Mouse (Mus musculus): ENCODE results near the gene Mctp1. TPM values are rescaled to one million over a fixed set of nuclear protein-coding genes. Genes with fewer than 3 reads are reported as not detected.

Mctp1 gene
- polyA plus RNA-seq, 1 experiment = 16.8 TPM

DNA sequence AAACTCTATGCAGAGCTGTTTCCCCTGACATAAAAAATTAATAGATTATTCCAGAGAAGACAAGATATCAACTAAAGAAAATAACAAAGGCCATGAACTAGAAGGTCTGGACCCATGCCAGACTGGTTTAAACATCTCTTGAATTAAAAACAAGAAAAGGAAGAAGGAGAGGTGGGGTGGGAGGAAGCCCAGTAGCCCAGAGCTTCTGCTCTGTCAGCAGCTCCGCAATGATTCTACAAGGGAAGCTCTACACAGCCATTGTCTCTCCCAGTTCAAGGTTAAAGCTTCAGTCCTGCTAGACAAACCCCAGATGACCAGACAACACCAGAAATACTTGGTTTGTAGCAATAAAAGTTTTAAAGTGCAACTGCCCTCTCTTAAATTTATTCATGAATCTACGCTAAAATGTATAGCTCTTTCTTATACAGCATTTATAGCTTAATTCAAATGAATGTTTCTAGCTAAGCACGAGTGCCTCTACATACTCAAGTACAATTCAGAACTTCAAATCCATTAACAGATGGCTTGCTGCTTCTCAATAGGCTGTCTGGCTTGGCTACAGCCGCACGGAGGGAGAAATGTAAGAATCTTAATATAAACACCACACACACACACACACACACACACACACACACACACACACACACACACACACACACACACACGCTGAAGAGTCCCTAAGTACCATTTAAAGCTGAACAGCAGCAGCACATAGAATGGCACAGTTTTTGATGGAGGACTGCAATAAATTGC is 663.0 kb downstream of the Mctp1 start:
- Histone ChIP-seq H3K4me3 (ENCODE audit: insufficient read depth, low read length) (no peak overlapping the region), H3K4me1 (ENCODE audit: control insufficient read depth, insufficient read depth, low read length) (peaks cover 6% of the 10 kb centered on the region), H3K27ac (ENCODE audit: insufficient read depth, low read depth, low read length) (no peak overlapping the region)
- TF ChIP-seq POLR2A (IDR thresholded peaks at IDR 0.05; ENCODE audit: borderline replicate concordance, low read depth, low read length) = no peak
- no peak for TF ChIP-seq CTCF (IDR thresholded peaks at IDR 0.05; ENCODE audit: low read depth, low read length)

DNA sequence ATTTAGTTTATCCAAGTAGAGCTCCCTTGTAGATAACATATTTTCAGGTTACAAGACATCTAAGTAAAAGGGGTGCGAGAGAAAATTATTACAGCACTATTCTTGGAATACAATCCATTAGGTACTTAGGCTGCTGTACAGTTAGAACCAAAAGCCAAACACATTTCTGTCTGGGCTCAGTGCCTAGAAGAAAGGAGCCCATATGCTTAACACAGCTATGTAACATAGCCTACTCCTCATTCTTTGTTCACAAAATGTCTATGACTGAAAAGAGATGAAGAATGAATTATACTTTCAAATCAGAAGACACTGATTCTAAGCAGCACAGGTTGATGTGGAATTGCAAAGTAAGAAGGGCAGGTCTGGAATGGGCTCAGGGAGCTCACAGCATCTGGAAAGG is 664.1 kb downstream of the Mctp1 start:
- no peak for TF ChIP-seq POLR2A (IDR thresholded peaks at IDR 0.05; ENCODE audit: borderline replicate concordance, low read depth, low read length)
- no peak for TF ChIP-seq CTCF (IDR thresholded peaks at IDR 0.05; ENCODE audit: low read depth, low read length)
- Histone ChIP-seq H3K4me1 (ENCODE audit: control insufficient read depth, insufficient read depth, low read length) (peaks cover 6% of the 10 kb centered on the region), H3K4me3 (ENCODE audit: insufficient read depth, low read length) (no peak overlapping the region), H3K27ac (ENCODE audit: insufficient read depth, low read depth, low read length) (no peak overlapping the region)

DNA sequence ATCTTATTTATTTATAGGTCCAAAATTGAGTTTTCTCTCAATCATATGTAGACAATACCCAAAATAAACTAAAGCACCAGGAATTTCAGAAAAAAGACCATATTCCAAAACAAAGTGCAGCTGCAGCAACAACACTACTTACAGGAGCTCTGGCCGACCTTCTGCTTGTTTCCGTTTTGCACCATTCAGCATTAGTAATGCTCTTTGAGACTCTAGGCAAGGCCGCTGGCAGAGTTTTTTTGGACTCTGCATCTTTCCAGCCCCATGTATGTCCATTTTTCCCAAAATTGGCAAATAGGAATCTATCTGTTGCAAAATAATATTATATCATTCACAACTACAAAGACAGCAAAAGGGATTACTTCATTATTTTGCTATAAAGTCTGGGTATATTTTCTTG is 665.4 kb downstream of the Mctp1 start:
- Histone ChIP-seq H3K27ac (ENCODE audit: insufficient read depth, low read depth, low read length) (no peak overlapping the region), H3K4me3 (ENCODE audit: insufficient read depth, low read length) (no peak overlapping the region), H3K4me1 (ENCODE audit: control insufficient read depth, insufficient read depth, low read length) (peaks cover 6% of the 10 kb centered on the region)
- TF ChIP-seq CTCF (IDR thresholded peaks at IDR 0.05; ENCODE audit: low read depth, low read length) (no peak), POLR2A (IDR thresholded peaks at IDR 0.05; ENCODE audit: borderline replicate concordance, low read depth, low read length) (no peak)

DNA sequence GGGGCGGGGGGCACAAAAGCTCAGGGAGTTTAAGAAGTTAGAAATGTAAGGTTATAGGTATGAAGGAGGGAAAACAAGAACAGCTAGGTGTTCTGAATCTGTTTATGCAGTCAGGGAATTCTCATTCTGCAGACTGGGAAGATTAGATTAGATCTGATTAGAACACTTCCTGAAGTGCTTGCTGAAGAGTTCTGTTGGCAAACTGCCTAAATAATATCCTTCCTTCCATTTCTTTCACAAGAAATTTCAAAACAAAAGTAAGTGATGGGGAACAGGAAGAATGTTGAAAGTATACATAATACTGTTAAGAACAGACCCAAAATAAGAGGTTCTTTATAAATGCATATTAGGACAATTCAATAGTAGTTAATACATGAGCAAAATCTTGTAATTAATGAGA is 678.9 kb downstream of the Mctp1 start:
- no peak for TF ChIP-seq CTCF (IDR thresholded peaks at IDR 0.05; ENCODE audit: low read depth, low read length)
- no peak for TF ChIP-seq POLR2A (IDR thresholded peaks at IDR 0.05; ENCODE audit: borderline replicate concordance, low read depth, low read length)
- Histone ChIP-seq H3K4me1 (ENCODE audit: control insufficient read depth, insufficient read depth, low read length) (no peaks in the 10 kb centered on the region), H3K4me3 (ENCODE audit: insufficient read depth, low read length) (no peak overlapping the region), H3K27ac (ENCODE audit: insufficient read depth, low read depth, low read length) (no peak overlapping the region)

DNA sequence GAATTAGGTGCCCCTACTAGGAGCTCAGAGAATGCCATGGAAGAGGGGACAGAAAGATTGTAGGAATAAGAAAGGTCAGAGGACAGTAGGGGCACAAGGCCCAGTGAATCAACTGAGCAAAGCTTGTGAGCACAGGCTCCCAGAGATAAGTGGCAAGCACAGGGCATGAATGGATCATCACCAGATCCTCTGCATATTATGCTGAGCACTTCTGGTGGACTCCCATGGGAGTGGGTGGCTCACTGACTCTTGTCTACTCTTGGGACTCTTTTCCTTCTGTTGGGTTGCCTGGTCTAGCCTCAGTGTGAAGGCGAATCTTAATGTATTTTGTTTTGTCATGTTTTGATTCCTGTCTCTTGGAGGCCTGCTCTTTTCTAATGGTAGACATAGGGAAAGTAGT is 684.5 kb downstream of the Mctp1 start:
- no peak overlapping the region for H3K27ac ChIP-seq (ENCODE audit: insufficient read depth, low read depth, low read length)
- TF ChIP-seq POLR2A (IDR thresholded peaks at IDR 0.05; ENCODE audit: borderline replicate concordance, low read depth, low read length) (no peak), CTCF (IDR thresholded peaks at IDR 0.05; ENCODE audit: low read depth, low read length) (no peak)

DNA sequence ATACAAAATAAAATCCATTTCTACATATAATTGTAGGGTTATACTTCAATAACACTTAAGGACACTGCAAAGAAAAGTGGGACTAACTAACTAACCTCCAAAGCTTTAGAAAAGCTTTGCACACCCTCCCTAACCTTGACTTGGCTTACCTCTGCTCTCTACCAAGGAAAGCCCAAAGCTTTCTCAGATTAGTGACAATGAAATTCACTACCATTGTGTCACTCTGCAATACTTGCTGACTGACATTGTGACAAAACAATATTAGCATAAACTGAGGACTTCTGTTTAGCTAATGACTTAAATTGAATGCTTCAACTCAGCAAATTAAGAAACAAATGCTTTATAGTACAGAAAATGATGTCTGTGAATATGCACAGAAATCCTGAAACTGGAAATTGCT is 687.7 kb downstream of the Mctp1 start:
- Histone ChIP-seq H3K4me1 (ENCODE audit: control insufficient read depth, insufficient read depth, low read length) (no peaks in the 10 kb centered on the region), H3K4me3 (ENCODE audit: insufficient read depth, low read length) (no peak overlapping the region), H3K27ac (ENCODE audit: insufficient read depth, low read depth, low read length) (no peak overlapping the region)
- TF ChIP-seq CTCF (IDR thresholded peaks at IDR 0.05; ENCODE audit: low read depth, low read length) = no peak
- no peak for TF ChIP-seq POLR2A (IDR thresholded peaks at IDR 0.05; ENCODE audit: borderline replicate concordance, low read depth, low read length)

More for the DNA sequence above, 684.5 kb downstream of the Mctp1 start:
- Histone ChIP-seq H3K4me3 (ENCODE audit: insufficient read depth, low read length) (no peak overlapping the region), H3K4me1 (ENCODE audit: control insufficient read depth, insufficient read depth, low read length) (no peaks in the 10 kb centered on the region)

Other genes with a start within 250 kb of the Mctp1 start
- gene Fam81b, start 79.5 kb upstream of the Mctp1 start, polyA plus RNA-seq (2012; ENCODE audit: insufficient read depth, insufficient read length, missing spikeins) = not detected in 2 replicates